Mouse (Mus musculus): ENCODE data around the gene Mfng.

- TF ChIP-seq POLR2A (IDR thresholded peaks at IDR 0.05; ENCODE audit: low read depth, low read length) (no peak), RCOR1 (conservative IDR thresholded peaks at IDR 0.05; ENCODE audit: low read depth, low read length) (no peak), ETS1 (conservative IDR thresholded peaks at IDR 0.05; ENCODE audit: low read depth, low read length) (no peak), CHD1 (IDR thresholded peaks at IDR 0.05; ENCODE audit: low read depth, low read length) (no peak), E2F4 (IDR thresholded peaks at IDR 0.05; ENCODE audit: insufficient replicate concordance, low read depth, low read length) (no peak), CTCF (conservative IDR thresholded peaks at IDR 0.05 in 1 of 2, IDR thresholded peaks at IDR 0.05 in 1 of 2; ENCODE audit: low read depth in 2 of 2, low read length in 2 of 2) (no peak), MEF2A (IDR thresholded peaks at IDR 0.05; ENCODE audit: borderline replicate concordance, low read depth, low read length) (no peak)
Observed at GRCm38 (mm10) chr15:78730315-78731049, 42.8 kb downstream of the Mfng start.

All from CH12.LX (cell line).